Mouse (Mus musculus) thymus, adult 2 months (tissue): ENCODE results near the gene Gm5426. TPM values are rescaled to one million over a fixed set of nuclear protein-coding genes. Genes with fewer than 3 reads are reported as not detected.
"Not testable (repeated sequence)": the region's sequence is repeated elsewhere in the genome, so short reads cannot be mapped to it uniquely, and the experiment has no call there.

Experiments used
- DNase-seq: peaks from one replicate; pipeline ENCODE4 v3.0.0; 2021
- H3K27ac ChIP-seq: fragments of 200-500 bp; 2 replicates; pipeline ENCODE4 v1.5.1; 2012; ENCODE audit warnings: low read length, control low read depth; ENCODE audit not compliant: control insufficient read depth, insufficient read depth
- H3K27me3 ChIP-seq: fragments of 200-500 bp; 2 replicates; pipeline ENCODE4 v1.6.1; 2012; ENCODE audit warnings: mild to moderate bottlenecking, low read length, moderate library complexity, mixed read lengths; ENCODE audit not compliant: control insufficient read depth, insufficient read depth
- H3K36me3 ChIP-seq: fragments of 200-500 bp; 2 replicates; pipeline ENCODE4 v1.6.1; 2012; ENCODE audit warnings: mild to moderate bottlenecking, low read length, moderate library complexity; ENCODE audit not compliant: control insufficient read depth, insufficient read depth
- H3K4me1 ChIP-seq: fragments of 200-500 bp; replicated peaks from 2 replicates; pipeline ENCODE4 v1.6.1; 2012; ENCODE audit warnings: low read length; ENCODE audit not compliant: control insufficient read depth, insufficient read depth
- H3K4me3 ChIP-seq: fragments of 200-500 bp; 2 replicates; pipeline ENCODE4 v1.5.1; 2012; ENCODE audit warnings: mild to moderate bottlenecking, low read length, control low read depth, moderate library complexity; ENCODE audit not compliant: control insufficient read depth, insufficient read depth
- CTCF ChIP-seq: fragments of 200-500 bp; IDR thresholded peaks from 2 replicates; pipeline ENCODE4 v1.5.1; 2012; ENCODE audit warnings: mild to moderate bottlenecking, control low read depth, low read length, moderate library complexity, borderline replicate concordance; ENCODE audit not compliant: control insufficient read depth, poor library complexity, insufficient read depth; ENCODE audit errors: extremely low read depth
- POLR2A ChIP-seq: fragments of 200-500 bp; IDR thresholded peaks from 2 replicates; pipeline ENCODE4 v1.6.1; 2012; ENCODE audit warnings: mild to moderate bottlenecking, low read length, control low read depth, moderate library complexity; ENCODE audit not compliant: control insufficient read depth, poor library complexity, insufficient read depth; ENCODE audit errors: extremely low read depth
- WGBS: fragments of 180-500 bp; shearing (Covaris S2); methylation state at CpG from one replicate; pipeline ENCODE4 v1.1.7; 2018; 5-methylcytosine and 5-hydroxymethylcytosine counted together
- polyA plus RNA-seq: library from polyadenylated mRNA; depleted of rRNA; stranded (reverse); fragments of >200 nt; gene quantifications from 2 replicates; pipeline ENCODE4 v1.2.3, GENCODE M21; 2012

The Gm5426 gene
- polyA plus RNA-seq, 1 experiment = not detected

DNA sequence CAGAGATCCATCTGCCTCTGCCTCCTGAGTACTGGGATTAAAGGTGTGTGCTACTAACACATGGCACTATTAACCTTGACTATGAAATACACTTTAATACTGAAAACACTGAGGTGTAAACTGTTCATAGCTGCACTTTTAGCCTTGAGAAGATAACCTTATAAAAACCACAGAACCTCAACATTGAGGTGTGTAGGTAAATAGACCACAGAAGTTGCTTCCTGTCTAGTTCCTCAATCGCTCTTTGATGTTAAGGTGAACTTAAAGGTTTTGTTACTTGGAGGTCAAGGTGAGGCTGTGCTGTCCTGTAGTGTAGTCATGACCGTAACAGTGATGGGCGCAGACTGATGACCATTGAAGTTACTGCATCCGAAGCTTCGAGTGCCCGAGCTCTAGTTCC lies 5.3 kb upstream of the Gm5426 start:
- Histone ChIP-seq H3K4me1 (peaks cover 6% of the 10 kb centered on the region), H3K36me3 (no peaks in the 10 kb centered on the region), H3K27ac (no peak overlapping the region), H3K27me3 (no peaks in the 10 kb centered on the region), H3K4me3 (no peak overlapping the region)
- TF ChIP-seq POLR2A (no peak), CTCF (no peak)
- 69% methylated on average over 6 of the region's 6 CpGs for WGBS
- no peak for DNase-seq

DNA sequence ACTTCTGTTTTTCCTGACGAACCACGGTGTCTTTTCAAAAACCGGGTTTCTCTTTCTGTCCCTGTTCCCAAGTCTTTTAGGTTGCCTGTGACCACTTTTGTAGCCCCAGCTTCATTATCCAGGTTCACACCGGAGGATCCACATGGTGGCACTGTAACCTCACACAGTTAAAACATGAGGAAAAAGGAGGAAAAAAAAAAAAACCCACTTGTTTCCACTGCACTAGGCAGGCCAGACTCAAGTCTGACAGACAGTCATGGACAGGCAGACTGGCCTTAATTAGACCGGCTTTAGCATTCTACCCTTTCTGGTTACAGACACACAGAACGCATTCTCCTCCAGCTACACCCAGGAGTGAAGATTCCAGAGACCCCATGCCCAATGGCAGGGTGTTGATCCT lies 4.2 kb upstream of the Gm5426 start:
- WGBS = 36% methylated on average over 6 of the region's 6 CpGs
- no peak overlapping the region for H3K4me3 ChIP-seq
- H3K27me3 ChIP-seq = no peaks in the 10 kb centered on the region
- TF ChIP-seq CTCF (no peak), POLR2A (no peak)
- H3K36me3 ChIP-seq = no peaks in the 10 kb centered on the region
- H3K27ac ChIP-seq = no peak overlapping the region
- H3K4me1 ChIP-seq = peaks cover 6% of the 10 kb centered on the region
- DNase-seq = peak; percentile 56

DNA sequence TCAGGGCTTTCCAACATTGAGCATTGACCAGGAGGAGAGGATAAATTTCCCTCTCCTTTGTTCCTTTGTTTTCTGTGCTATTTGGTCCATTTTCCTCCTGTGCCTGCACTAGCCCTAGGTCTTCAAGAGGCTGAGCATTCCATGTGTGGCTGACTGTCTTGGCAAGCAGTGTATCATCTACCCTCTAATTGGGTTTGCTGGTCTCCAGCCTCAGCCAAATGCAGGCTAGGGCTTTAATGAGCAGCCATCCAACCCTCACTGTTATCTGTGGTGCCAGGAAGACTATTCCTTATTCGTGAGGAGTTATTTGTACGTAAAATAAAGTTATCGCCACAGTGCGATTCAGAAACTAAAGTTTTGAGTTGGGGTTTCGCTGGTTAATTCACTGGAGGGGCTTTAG lies 2.2 kb downstream of the Gm5426 start:
- DNase-seq = no peak
- no peaks in the 10 kb centered on the region for H3K36me3 ChIP-seq
- H3K4me3 ChIP-seq = no peak overlapping the region
- 96% methylated on average over 5 of the region's 5 CpGs for WGBS
- H3K27me3 ChIP-seq = no peaks in the 10 kb centered on the region
- H3K4me1 ChIP-seq = no peaks in the 10 kb centered on the region
- H3K27ac ChIP-seq = no peak overlapping the region
- TF ChIP-seq POLR2A (no peak), CTCF (no peak)

DNA sequence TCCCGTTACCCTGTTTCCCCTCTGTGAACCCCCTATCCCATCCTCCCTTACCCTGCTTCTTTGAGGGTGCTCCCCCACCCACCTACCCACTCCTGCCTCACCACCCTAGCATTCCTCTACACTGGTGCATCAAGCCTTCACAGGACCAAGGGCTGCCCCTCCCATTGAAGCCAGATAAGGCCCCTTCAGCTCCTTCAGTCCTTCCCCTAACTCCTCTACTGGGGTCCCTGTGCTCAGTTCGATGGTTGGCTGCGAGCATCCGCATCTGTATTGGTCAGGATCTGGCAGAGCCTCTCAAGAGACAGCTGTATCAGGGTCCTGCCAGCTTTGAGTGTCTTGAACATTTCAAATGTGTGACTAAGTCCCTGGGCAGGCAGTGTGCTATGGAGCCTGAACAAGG lies 2.9 kb downstream of the Gm5426 start:
- not testable (repeated sequence) for H3K27ac ChIP-seq, DNase-seq, H3K36me3 ChIP-seq, H3K4me3 ChIP-seq, H3K4me1 ChIP-seq, H3K27me3 ChIP-seq
- 96% methylated on average over 4 of the region's 4 CpGs for WGBS

DNA sequence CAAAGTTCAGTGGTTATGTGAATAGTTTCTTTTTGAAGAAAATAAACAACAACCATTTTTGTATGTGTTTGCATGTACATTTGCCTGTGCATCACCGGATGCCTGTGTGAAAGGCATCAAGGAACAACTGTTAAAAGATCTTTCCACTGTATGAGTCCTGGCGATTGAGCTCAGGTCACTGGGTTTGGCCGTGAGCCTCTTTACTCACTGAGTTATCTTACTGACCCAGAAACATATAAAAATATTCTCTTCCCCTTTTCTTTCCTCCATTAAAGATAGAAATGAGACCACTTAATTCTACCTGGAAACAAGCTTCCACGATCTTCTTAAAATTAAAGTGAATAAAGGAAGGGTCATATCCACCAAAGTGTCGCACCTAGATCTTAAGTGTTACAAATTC lies 10.2 kb downstream of the Gm5426 start:
- Histone ChIP-seq H3K27me3 (no peaks in the 10 kb centered on the region), H3K4me3 (no peak overlapping the region), H3K36me3 (no peaks in the 10 kb centered on the region), H3K4me1 (no peaks in the 10 kb centered on the region), H3K27ac (no peak overlapping the region)
- TF ChIP-seq CTCF (no peak), POLR2A (no peak)
- no peak for DNase-seq
- WGBS = 90% methylated on average over 5 of the region's 5 CpGs

DNA sequence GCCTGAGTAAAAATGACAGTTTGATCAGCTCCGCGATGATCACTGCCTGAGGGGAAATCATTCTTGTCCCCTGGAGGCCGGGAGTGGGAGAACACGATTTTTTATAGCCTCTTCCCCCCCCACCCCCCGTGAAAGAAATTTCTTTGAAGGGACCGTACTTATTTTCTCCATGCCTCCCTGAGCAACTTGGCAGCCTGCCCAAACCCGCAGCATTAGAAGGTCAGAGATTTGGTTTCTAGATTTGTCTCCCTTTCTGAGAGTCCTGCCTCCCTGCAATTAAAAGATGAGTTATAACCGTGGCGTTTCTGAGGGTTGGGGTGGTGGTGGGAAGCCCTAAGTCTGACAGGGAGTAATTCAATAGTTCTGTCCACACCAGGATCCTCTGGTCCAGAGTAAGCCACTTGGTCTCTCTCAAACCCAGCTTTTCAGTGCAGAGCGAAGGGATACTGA lies 11.9 kb downstream of the Gm5426 start:
- Histone ChIP-seq H3K4me3 (no peak overlapping the region), H3K36me3 (no peaks in the 10 kb centered on the region), H3K27me3 (no peaks in the 10 kb centered on the region), H3K4me1 (no peaks in the 10 kb centered on the region), H3K27ac (no peak overlapping the region)
- DNase-seq = no peak
- WGBS = 29% methylated on average over 10 of the region's 10 CpGs
- TF ChIP-seq POLR2A = no peak
- no peak for TF ChIP-seq CTCF

DNA sequence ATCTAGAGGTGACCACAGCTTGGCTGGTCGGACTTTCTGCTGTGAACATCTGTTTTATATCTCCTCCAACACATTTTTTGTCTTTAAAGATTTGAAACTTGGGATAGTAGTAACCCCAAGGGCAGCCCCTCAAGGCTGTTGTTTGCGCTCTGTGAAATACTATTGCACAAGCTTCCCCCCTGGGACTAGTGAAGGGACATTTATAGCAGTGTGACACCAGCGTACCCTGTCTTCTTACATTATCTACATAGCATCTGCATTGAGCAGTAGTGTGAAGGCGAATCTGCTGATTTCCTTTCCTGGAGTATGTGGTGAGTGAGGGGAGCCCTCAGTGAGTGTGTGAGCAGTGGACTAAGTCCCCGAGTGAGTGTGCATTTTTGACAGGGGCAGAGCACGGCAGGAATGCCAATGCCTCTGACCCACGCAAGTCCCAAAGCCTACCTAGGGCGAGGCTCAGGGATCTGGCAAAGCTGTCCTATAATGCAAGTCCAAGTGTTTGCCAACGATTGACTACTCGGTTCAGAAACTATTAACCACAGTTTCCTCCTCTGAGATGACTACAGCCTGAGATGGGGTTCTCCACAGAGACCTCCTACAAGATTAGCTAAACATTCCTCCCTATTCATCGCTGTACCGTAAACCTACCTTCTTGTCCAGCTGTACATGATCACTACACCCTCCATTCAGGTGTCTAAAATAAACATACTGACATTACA lies 14.2 kb downstream of the Gm5426 start:
- Histone ChIP-seq H3K4me3 (no peak overlapping the region), H3K36me3 (no peaks in the 10 kb centered on the region), H3K27ac (no peak overlapping the region), H3K27me3 (no peaks in the 10 kb centered on the region), H3K4me1 (no peaks in the 10 kb centered on the region)
- WGBS = 53% methylated on average over 12 of the region's 12 CpGs
- DNase-seq = no peak
- no peak for TF ChIP-seq POLR2A
- TF ChIP-seq CTCF = no peak
